Mouse (Mus musculus): ENCODE measurements around the gene Klhl18. TPM values are rescaled to one million over a fixed set of nuclear protein-coding genes. Genes with fewer than 3 reads are reported as not detected.

Klhl18 gene
- 10 to 100 TPM; 12.4 to 14.0 TPM for total RNA-seq (2021)
- long read RNA-seq, experiment 1, full-length matches to known transcripts: 1 of 1 reads
- long read RNA-seq, experiment 1, partial matches to known transcripts: 0 of 1 reads
- long read RNA-seq, experiment 1, other reads (novel, unspliced or antisense): 0 of 1 reads
- long read RNA-seq, experiment 2, full-length matches to known transcripts: 3 of 4 reads
- long read RNA-seq, experiment 2, partial matches to known transcripts: 0 of 4 reads
- long read RNA-seq, experiment 2, other reads (novel, unspliced or antisense): 1 of 4 reads

GRCm38 (mm10) chr9:110476124-110477091 lies at the start of gene Klhl18, which contains the start of gene Kif9:
Klhl18 (minus strand) TSS chr9:110476694.
Kif9 (plus strand) TSS chr9:110476958.
- DNase-seq: peak; percentile 98 to 99

- DNase-seq: no peak
Observed at GRCm38 (mm10) chr9:110525737-110526136, 49.2 kb upstream of the Klhl18 start.

- no peak for DNase-seq
Observed at GRCm38 (mm10) chr9:110490913-110491312, 14.4 kb upstream of the Klhl18 start.

- DNase-seq: no peak
Observed at GRCm38 (mm10) chr9:110488841-110489240, 12.3 kb upstream of the Klhl18 start.

GRCm38 (mm10) chr9:110478639-110479038 lies 2.1 kb upstream of the Klhl18 start:
- DNase-seq: no peak

GRCm38 (mm10) chr9:110477951-110478350 lies 1.5 kb upstream of the Klhl18 start:
- DNase-seq: no peak

GRCm38 (mm10) chr9:110466179-110466578 lies 10.3 kb downstream of the Klhl18 start:
- DNase-seq: peak in 1 of 2 experiments; percentile 39

GRCm38 (mm10) chr9:110465336-110465735 lies 11.2 kb downstream of the Klhl18 start:
- no peak for DNase-seq

GRCm38 (mm10) chr9:110463983-110464591 lies 12.4 kb downstream of the Klhl18 start:
- no peak for DNase-seq

- no peak for DNase-seq
Observed at GRCm38 (mm10) chr9:110462321-110462720, 14.2 kb downstream of the Klhl18 start.

GRCm38 (mm10) chr9:110460884-110461815 lies 15.3 kb downstream of the Klhl18 start:
- DNase-seq: no peak

GRCm38 (mm10) chr9:110459145-110459727 lies 17.3 kb downstream of the Klhl18 start:
- peak; percentile 19 to 60 for DNase-seq

- no peak for DNase-seq
Observed at GRCm38 (mm10) chr9:110457926-110458325, 18.6 kb downstream of the Klhl18 start.

- DNase-seq: no peak
Observed at GRCm38 (mm10) chr9:110452523-110452922, 24.0 kb downstream of the Klhl18 start.

- peak; percentile 71 to 85 for DNase-seq
Observed at GRCm38 (mm10) chr9:110448857-110449617, 27.5 kb downstream of the Klhl18 start.

- no peak for DNase-seq
Observed at GRCm38 (mm10) chr9:110448356-110448755, 28.1 kb downstream of the Klhl18 start.

- DNase-seq: no peak
Observed at GRCm38 (mm10) chr9:110440559-110440958, 35.9 kb downstream of the Klhl18 start.

GRCm38 (mm10) chr9:110440049-110440448 lies 36.4 kb downstream of the Klhl18 start:
- no peak for DNase-seq

GRCm38 (mm10) chr9:110436041-110436440 lies 40.5 kb downstream of the Klhl18 start:
- DNase-seq: no peak

GRCm38 (mm10) chr9:110433045-110433444 lies 43.4 kb downstream of the Klhl18 start:
- DNase-seq: no peak
